Mouse (Mus musculus) cerebellum, adult 9-10 months (tissue): Measurements from ENCODE around the gene Rnf167.
A peak's percentile ranks its signal among the peaks of the same experiment; 100 is the strongest.

Experiments used
- DNase-seq: peaks from one replicate; pipeline ENCODE4 v3.0.0; 2022

Rnf167 gene

DNA sequence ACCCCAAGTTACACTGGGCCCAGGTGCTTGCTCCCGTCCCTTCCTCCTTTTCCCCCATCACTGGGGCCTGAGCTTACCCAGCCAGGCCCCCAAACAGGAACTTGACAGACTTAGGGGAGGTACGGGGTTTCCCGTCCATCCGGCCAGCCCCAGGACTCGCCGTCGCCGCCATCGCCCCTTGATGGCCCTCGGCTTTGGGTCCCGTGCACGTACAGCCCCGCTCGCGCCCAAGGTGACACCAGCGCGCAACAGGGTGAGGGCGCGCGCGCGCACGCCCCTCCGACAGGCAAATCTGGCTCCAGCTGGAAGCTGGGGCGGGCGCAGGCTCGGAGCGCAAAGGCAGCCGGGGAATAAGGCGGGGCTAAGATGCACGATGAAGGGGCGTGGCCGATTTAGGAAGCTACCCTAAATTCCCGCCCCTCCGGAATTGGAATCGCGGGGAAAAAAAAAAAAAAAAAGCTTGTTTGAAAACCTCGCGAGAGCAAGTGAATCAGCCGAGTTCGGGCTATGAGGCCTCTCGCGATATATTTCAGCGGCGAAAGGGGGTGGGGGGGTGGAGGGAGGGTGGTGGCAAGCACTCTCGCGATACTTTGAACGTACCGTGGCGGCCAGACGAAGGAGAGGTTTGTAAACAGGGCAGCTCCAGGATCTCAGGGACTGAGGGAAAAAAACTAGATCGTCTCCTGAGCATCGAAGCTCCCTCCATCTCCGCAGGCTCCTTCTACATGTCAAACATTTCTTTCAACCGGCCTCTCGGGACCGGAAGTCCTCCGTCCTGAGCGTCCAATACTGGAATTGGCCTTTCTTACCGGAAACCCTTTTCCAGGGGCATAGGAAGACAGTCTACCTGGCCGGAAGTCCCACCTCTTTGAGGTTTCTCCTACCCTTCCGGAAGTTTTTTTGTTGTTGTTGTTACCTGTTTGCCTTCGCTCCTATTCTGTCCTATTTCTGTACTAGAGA is at the start of gene Rnf167, which contains the start of gene Slc25a11:
Rnf167 (plus strand) TSS at position 545 of the 960 bp plus-strand sequence.
Slc25a11 (minus strand) TSS at position 789 of the 960 bp plus-strand sequence.
- DNase-seq: peak; percentile 98

DNA sequence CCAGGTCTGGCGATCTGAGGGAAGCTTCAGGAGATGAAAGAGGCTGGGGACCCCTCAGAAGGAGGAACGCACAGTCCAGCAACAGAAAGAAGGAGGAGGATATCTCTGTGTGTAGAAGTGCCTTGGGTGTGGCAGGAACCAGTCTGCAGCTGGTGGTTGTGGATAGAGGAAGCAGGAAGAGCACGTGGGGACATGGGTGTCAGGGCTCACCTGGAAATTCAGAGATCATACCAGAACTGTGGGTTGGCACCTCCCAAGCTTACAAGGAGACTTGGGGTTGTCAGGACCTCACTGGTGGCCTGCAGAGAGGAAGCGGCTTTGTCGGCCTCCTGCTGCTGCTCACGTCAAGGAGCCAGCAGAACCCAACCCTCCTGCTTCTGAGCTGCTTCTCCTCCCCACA is 49.7 kb upstream of the Rnf167 start:
- DNase-seq: no peak

DNA sequence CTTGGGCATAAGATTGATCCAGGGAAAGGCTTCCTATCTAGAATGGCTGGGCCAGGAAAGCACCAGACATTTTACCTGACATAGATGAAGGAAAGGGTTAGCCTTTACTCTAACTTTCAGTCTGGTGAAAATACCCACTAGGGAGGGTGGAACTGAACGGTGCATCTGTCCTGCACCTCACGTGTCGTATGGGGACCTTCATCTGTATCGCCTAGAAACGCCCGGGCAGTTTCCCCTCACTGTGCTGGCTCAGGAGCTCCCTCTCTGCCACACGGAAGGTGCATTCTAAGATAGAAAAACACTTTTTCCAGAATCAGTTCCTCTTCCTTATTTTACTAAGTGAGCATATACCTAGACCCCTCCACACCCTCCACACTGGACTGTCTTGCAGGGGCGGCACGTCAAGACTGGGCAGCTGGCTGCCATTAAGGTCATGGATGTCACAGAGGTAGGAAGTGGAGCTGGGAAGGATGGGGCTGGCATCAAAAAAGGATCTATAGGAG is 48.5 kb upstream of the Rnf167 start:
- DNase-seq: no peak

DNA sequence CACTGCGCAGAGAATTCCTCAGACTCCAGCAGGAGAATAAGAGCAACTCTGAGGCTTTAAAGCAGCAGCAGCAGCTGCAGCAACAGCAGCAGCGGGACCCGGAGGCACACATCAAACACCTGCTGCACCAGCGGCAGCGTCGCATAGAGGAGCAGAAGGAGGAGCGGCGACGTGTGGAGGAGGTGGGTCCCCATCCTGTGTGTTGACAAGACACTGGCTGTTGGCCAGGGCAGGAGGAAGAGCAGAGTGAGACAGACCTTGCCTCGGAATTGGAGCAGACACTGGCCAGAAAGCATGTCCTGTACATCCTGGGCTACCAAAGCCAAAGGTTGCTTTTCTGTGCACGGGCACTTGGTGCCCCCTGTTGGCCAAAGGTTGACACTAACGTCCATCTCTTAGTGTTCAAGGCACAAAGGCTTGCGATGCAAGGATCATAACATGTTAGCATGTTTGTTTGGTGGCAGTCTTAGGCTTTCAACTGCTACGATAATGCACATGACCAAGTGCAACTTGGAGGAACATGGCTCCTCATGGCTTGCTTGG is 41.9 kb upstream of the Rnf167 start:
- peak; percentile 84 for DNase-seq

DNA sequence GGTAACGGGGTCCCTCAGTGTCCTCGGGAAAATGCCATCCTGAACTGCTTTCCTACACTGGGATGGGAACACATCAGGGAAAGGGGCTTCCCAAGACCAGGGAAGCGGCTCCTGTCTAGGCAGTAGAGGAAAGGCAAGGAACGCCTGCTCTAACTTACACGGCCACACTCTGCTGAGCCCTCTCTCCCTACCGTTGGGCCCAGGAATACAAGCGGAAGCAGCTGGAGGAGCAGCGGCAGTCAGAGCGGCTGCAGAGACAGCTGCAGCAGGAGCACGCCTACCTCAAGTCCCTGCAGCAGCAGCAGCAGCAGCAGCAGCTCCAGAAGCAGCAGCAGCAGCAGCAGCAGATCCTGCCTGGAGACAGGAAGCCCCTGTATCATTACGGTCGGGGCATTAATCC is 40.3 kb upstream of the Rnf167 start:
- no peak for DNase-seq

DNA sequence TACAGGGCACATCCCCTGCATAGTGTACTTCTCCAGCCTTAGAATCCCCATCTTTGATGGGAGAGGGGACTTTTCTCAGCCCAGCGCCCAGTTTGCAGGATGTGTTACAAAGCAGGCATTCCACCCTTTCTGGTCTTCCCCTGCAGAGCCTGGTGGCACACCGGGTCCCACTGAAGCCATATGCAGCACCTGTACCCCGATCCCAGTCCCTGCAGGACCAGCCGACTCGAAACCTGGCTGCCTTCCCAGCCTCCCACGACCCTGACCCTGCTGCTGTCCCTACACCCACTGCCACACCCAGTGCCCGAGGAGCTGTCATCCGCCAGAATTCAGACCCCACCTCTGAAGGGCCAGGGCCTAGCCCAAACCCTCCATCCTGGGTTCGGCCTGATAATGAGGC is 39.4 kb upstream of the Rnf167 start:
- no peak for DNase-seq

DNA sequence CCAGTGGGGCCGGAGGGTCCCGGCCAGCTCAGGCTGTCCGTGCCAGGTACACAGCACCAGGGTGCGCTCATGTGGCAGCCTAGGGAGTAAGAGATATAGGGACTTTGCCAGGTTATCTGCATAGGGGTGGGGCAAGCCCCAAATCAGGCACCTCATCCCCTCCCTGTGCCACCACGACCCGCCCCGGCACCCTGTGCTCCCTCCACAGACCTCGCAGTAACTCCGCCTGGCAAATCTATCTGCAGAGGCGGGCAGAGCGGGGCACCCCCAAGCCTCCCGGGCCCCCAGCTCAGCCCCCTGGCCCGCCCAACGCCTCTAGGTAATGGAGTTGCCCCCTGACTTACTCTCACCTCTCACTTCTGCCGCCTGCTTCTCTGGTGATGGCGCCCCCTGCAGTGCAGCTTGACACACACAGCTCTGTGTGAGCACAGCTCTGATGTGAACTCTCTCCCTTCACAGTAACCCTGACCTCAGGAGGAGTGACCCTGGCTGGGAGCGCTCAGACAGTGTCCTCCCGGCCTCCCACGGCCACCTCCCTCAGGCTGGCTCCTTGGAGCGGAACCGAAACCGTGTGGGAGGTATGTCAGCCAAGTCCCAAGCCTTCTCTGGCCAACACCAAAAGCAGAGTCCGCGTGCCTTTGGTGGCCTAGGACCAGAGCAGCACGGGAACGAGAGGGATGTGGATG is 38.5 kb upstream of the Rnf167 start:
- no peak for DNase-seq

DNA sequence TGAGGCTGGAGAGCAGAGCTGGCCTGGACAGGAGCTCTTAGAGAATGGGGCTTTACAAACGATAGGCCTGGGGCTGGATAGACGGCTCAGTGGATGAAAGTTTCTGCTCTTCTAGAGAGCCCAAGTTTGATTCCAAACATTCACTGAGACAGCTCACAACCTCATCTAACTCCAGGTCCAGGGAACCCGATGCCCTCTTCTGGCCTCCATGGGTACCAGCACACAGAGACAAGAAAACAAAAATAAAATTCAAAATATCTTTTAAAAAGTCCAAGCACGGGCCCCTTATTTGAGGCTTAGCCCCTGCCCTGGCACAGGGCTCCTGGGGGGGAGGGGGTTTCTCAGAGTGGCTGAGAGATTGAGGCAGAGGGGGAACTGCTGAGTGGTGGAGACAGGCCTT is 36.3 kb upstream of the Rnf167 start:
- DNase-seq: no peak

DNA sequence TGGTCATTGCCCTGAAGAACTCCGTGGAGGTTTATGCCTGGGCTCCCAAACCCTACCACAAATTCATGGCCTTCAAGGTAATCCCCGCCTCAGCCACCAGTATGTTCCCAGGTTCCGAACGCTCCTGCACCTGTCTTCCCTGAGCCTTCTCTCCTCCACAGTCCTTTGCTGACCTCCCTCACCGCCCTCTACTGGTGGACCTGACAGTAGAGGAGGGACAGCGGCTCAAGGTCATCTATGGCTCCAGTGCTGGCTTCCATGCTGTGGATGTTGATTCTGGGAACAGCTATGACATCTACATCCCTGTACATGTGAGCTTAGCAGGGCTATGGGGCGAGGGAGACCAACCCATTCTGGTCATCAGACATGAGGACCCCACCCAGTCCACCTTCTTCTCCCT is 34.5 kb upstream of the Rnf167 start:
- no peak for DNase-seq

DNA sequence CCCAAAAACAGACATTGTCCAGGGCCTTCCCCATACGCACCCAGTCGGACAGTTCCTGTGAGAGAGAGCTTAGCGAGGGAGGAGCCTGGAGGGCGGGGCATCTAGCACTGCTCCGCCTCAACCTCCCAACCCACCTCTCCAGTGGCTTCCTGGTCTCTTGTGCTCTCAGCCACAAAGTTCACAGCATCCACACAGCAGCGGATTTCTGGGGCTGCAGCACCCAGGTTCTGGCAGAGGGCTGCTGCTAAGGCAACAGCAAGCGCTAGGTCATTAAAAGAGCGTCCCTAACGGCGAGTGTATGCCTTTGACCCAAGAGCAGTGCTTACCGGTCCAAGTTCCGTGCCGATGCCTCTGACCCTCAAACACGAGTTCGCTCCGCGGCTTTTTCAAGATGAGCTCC is 32.0 kb upstream of the Rnf167 start:
- DNase-seq: no peak

DNA sequence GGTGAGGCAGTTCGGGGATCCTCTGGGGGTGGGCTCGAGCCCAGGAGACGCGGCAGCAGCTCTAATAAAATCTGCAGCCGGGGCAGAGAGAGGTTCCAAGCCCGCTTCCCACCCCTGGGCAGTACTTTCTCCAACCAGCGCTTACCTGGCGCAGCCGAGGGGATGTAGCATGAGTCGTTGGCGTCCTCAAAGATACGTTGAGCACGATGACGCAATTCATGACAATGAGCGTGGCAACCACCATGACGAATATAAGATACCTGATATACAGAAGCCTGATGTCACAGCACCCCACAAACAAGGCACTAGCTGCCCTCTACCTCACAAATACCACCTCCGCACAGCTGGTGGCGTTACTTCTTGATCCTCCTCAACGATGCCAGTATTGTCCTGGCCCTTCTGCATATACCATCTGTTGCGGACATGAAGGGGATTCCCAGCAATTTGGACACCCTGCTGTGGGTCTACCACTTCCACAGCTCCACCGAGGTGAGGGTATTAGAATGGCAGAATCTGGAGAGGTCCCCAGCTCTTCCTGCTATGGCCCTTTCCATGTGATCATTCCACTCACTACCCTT is 31.4 kb upstream of the Rnf167 start, which contains the start of gene 4930544D05Rik:
4930544D05Rik (plus strand) TSS at position 333 of the 578 bp plus-strand sequence.
- DNase-seq: no peak

DNA sequence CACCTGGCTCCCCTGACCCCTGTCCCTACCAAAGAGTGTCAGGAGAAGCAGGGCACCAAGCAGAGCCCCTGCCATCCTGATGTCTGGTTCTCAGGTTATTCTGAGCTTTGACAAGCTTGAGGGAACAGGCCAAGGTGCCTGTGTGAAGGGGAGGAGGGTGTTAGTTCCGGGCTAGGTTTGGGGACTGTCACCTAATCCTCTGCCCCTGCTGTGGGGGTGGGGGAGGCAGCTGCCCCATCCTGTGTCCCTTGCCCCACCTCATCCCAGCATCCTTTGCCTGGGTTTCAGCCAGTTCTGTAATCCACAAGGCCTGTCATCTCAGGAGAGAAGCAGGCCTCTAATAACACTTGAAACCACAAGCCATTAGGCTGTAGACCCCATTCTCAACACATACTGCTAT is 27.9 kb upstream of the Rnf167 start, which contains the start of gene Chrne:
Chrne (minus strand) TSS at position 116 of the 400 bp plus-strand sequence.
- no peak for DNase-seq

DNA sequence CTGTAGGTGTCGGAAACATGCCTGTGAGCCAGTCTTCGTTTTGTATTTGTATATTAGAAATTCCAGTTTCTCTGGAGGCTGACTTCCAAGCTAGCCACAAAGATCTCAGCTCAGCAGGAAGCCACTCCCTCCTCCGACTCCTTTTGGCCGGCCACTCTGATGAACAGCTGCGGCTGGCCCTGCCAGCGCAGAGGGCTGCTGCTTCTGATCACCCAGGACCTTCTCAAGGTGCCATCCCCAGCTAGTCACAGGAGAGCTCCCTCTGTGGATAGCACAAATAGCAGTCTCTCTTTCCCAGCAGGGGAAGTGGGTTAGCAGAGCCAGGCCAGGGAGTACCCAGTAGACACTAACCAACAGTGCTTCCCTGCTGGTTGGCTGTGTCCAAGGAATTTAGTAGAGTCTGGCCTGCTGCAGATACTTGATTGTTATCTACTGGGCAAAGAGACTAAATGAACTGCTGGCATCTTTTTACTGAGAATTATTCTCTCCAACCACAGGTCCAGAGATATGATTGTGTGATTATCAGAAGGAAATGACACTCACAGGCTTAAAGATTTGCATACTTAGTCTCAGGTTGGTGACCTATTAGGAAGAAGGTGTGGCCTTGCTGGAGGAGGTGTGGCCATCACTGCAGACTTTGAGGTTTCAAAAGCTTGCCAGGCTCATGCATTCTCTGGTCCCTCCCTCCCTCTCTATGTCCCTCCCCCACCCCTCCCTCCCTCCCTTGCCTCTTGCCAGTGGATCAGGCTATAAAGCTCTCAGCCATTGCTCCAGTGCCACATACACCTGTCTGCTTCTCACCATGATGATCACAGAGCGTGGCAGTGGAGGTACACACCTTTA is 24.8 kb upstream of the Rnf167 start:
- DNase-seq: no peak

DNA sequence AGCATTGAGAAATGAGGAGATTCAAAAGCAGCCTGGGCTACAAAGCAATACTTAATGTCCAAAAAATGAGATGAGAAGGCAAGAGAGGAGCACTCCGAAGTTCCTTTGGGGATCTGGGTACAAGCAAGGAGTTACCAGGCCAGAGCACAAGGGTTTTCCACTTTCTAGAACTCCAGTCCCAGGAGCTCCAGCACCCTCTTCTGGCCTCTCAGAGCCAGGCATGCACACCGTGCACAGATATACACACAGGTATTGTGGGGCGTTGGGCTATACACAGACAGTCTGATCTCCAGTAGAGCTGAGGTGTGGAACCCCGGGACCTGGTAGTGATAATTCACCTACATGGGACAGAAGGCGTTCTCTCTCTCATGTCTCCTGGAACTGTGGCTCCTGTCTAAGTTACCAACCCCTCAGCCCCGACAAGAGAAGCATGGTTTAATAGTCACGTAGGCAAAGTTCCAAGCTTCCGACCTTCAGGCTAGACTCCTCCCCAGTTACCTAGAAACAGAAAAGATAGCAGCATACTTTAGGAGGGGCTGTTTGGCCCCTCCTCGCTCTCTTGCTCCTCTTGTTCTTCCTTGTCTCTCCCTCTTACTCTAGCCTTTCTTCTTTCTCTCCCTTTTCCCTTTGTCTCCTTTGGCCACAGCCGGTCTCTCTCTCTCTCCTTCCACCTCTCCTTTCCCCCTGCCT is 23.8 kb upstream of the Rnf167 start:
- no peak for DNase-seq

DNA sequence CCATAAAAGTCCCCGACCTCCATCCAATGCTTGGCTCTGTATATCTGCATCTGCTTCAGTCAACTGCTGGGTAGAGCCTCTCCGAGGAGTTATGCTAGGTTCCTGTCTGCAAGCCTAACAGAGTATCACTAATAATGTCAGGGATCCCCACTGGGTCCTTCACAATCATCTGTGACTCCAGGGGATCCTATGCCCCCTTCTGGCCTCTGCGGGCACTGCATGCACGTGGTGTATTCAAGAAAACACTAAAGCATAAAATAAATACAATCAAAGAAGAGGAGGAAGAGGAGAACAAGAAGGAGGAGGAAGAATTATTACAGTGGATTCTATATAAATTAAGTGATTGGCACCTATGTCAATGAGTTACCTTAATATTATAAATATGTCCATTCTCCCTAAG is 21.6 kb upstream of the Rnf167 start:
- DNase-seq: no peak

DNA sequence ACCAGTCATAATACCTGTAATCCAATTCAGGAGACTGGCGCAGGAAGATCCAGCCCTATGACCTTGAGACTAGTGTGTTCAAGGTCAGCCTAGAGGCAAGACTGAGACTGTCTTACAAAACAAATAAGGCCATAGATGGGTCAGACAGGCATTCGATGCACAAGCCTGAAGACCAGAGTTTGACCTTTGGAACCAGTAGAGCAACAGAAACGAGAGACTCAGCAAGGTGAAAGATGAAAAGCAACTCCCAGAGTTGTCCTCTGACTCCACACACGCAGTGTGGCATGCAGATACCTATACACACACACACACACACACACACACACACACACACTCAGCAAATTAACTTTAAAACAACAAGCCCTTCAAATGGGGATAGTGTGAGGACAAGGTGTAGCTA is 20.2 kb upstream of the Rnf167 start:
- DNase-seq: no peak

DNA sequence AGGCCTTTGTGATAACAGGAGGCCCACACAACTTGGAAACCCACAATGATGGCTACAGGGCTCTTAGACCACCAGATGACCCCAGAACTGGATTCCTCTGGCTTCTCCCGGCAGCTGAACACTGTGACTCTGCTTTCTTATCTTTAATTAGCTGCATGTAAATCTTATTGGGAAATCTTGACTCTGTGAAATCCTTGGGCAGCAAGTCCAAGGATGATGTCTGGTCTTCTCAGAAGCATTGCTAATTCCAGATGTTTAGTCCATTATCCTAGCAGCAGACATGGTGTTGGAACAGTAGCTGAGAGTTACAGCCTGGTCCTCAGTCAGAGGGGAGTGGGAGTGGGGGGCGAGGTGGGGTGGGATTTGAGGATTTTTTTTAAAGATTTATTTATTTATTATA is 18.6 kb upstream of the Rnf167 start:
- DNase-seq: no peak

DNA sequence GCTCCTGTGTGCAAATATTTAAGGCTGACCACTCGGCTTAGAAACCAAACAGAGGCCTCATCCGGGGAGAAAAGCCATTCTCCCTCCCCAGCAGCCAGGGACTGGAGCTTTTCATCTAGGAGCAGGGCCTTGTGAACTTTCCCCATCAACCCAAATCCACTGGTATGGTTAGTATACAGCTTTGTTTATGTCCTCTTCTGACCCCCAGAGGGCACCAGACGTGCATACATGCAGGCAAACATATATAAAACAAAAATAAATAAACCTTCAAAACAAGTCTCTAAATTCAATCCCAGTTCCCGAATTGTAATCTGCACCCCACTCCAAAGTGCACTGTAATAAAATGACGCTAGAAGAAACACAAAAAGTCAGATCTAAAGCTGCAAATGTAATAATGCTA is 17.5 kb upstream of the Rnf167 start:
- no peak for DNase-seq

DNA sequence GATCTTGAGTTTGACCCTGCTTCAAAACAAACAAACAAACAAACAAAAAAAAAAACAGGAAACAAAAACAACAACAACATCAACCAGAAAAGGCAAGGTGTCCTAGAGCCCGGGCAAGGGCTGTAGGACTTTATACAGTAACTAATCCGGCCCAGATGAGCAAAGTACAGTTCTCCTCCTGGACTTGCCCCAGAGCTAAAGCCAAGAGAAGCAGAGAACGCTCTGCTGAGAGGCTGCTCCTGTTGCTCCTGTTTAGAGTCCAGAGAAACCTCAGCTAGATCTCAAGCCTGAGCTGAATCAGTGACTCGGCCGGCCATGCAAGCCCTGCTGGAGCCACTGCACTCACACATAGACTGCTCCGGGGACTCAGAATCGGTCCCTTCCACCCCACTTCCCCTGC is 16.9 kb upstream of the Rnf167 start:
- no peak for DNase-seq

DNA sequence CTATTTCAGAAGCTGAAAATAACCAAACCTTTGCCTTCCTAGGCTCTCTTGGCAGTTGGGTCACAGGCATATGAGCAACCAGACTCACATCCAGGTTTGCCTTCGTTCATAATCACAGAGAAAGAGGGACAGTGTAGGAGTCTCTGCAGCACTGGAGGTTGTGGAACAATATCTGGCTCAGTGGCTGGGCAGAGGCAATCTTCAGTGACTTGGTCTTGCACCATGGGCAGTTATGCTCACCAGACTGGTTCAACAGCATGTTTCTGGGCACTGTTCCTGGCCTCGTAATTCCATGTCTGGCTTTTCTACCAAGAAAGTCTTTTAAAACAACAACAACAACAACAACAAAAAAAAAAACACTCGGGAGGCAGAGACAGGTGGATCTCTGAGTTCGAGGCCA is 11.4 kb upstream of the Rnf167 start:
- no peak for DNase-seq

DNA sequence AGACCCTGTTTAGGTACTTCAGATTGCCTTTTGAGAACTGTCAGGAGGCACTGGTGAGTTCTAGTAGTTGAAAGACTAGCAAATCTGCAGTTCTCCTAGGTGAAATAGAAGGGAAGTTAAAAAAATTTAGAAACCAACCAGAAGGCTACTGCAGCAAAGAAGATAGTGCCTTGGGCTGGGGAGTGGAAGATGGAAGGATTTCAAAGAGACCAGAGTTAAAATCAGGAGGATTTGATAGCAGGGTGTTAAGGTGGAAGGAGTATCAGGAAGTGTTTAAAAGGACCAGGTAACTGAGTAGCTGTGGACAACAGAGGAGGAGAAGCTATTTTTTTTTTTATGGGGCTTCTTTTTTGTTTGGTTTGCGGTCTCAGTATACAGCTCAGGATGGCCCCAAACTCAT is 9.3 kb upstream of the Rnf167 start:
- no peak for DNase-seq

DNA sequence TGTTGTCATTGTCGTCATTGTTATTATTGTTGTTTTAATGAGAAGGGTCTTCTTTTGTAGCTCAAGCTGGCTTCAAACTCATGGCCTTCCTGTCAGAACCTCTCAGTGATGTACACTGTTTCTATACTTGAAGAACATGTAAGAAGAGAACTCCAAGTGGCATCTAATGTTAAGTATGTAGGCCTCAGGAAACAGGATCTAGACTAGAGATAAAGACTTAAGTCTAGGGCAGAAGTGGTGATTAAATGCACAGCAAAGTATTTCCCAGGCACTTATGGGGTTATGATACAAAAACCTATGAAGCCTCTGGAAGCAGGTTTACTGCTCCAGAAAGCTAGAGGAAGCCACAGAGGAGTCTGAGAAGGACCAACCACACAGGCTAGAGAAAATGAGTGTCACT is 8.7 kb upstream of the Rnf167 start:
- no peak for DNase-seq
